Mouse (Mus musculus): ENCODE results near the gene Gm6034. TPM values are rescaled to one million over a fixed set of nuclear protein-coding genes. Genes with fewer than 3 reads are reported as not detected.

Gene Gm6034
- total and polyA plus RNA-seq, 3 experiments: 0.42 to 2.1 (median 1.1) TPM

DNA sequence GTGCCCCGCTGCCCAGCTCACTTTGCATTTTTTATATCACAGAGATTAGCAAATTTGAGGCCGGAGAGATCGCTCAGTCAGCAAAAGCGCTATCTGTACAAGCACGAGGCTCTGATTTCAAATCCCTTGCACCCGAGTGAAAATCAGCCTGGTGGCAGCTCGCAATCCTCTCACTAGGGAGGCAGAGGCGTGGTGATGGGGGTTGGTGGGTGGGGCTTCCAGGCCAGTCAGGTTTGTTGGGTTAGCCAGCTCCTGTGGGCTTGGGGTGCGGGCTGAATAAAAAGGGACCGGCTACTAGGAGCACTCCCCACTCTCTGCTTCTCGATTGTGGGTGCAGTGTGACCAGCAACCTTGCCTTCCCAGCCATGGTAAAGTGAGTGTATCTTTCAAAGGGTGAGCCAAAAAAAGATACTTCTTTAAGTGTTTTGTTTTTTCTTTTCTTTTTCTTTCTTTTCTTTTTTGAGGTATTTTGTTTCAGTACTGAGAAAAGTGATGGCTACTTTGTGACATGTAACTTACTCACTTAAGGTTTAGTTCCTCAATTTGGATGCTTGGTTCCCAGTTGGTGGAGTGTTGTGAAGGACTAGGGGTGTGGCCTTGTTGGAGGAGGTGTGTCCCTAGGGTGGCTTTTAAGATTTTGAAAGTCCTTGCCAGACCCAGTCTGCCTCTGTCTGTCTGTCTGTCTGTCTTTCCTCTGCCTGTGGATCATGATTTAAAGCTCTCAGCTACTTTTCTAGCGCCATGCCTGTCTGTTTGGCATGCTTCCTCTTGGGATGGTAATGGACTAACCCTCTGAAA is 44.8 kb upstream of the Gm6034 start (continued):
- TF ChIP-seq JUND (conservative IDR thresholded peaks at IDR 0.05; ENCODE audit: low read depth, low read length): no peak
- TF ChIP-seq MAZ (IDR thresholded peaks at IDR 0.05; ENCODE audit: low read depth, low read length): no peak
- TF ChIP-seq CHD1 (IDR thresholded peaks at IDR 0.05; ENCODE audit: low read depth, low read length): no peak
- TF ChIP-seq E2F4 (IDR thresholded peaks at IDR 0.05; ENCODE audit: insufficient replicate concordance, low read depth, low read length): 0 out of 2 replicates have a peak, but pooled peaks have one; percentile 13
- no peak for TF ChIP-seq KAT2A (IDR thresholded peaks at IDR 0.05; ENCODE audit: insufficient replicate concordance, low read length)
- peak; percentile 74 for TF ChIP-seq SIN3A (IDR thresholded peaks at IDR 0.05; ENCODE audit: low read length)
- TF ChIP-seq MAX (IDR thresholded peaks at IDR 0.05; ENCODE audit: low read length): no peak
- TF ChIP-seq PAX5 (IDR thresholded peaks at IDR 0.05; ENCODE audit: low read length): no peak
- TF ChIP-seq MAFK (IDR thresholded peaks at IDR 0.05; ENCODE audit: insufficient replicate concordance, low read length): no peak
- no peak; a peak in 1 of 4 replicates for TF ChIP-seq CTCF (conservative IDR thresholded peaks at IDR 0.05 in 1 of 2, IDR thresholded peaks at IDR 0.05 in 1 of 2; ENCODE audit: low read depth in 2 of 2, low read length in 2 of 2)
- no peak for TF ChIP-seq NRF1 (IDR thresholded peaks at IDR 0.05; ENCODE audit: low read depth, low read length)
- TF ChIP-seq USF1 (IDR thresholded peaks at IDR 0.05; ENCODE audit: low read depth, low read length): no peak
- TF ChIP-seq JUN (IDR thresholded peaks at IDR 0.05; ENCODE audit: insufficient read depth, low read depth, low read length): no peak

DNA sequence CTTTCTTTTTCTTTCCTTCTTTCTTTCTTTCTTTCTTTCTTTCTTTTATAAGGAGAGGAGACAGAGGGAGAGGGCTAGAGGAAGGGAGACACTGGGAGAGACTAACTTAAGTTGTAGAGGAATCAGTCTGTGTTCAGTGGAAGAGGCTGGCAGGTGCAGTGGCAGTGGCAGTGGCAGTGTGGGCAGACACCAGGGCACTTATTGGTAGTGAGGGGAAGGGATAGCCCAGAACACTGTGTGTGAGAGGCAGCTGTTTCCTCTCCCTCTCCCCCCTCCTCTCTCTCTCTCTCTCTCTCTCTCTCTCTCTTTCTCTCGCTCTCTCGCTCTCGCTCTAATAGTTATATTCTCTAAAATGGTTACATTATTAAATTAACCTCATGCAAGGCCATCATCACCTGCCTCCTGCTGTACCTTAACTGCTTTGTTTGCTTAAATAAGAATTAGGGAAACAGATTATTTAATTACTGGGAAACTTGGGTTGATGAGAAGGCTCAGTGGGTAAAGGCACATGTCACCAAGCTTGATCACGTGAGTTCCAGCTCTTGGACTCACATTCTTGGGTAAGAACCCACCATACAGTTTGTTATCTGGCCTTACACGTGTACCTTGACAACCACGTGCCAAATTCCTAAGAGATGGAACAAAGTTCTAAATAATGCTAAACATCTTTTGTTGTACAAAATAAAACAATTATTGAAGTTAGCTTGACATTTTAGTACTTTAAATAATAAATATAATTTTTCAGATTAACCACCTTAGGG is 44.0 kb upstream of the Gm6034 start:
- H3K27me3 ChIP-seq (replicated peaks): no peaks in the 10 kb centered on the region
- peaks cover 57% of the 10 kb centered on the region for H3K79me2 ChIP-seq (replicated peaks; ENCODE audit: control insufficient read depth, extremely low read depth, insufficient read depth, poor library complexity, severe bottlenecking)
- no peak overlapping the region for H3K4me2 ChIP-seq (ENCODE audit: insufficient read depth, low read depth, poor library complexity, severe bottlenecking)
- peaks cover 16% of the 10 kb centered on the region for H3K9me3 ChIP-seq (replicated peaks; ENCODE audit: low read length)
- peaks cover 7 to 35% of the 10 kb centered on the region in 2 experiments; a peak in 2 of 4 replicates for H3K4me1 ChIP-seq (ENCODE audit: control insufficient read depth in 1 of 2, insufficient read depth in 2 of 2)
- peak overlapping the region; percentile 95 for H3K27ac ChIP-seq (ENCODE audit: insufficient read depth, low read depth)
- peak; percentile 45 for DNase-seq (ENCODE audit: extremely low read depth)
- H3K9ac ChIP-seq (ENCODE audit: insufficient read depth, low read depth): peak overlapping the region; percentile 94
- dilution Hi-C loops (cut with MboI; ENCODE audit: extremely low pct_ligation_motif_present, extremely low pct_unique_long_range_greater_than_20kb, low sequenced_read_pairs): no loop called here
- TF ChIP-seq ZNF384 (IDR thresholded peaks at IDR 0.05; ENCODE audit: low read depth, low read length) (no peak), MYC (IDR thresholded peaks at IDR 0.05; ENCODE audit: low read depth, low read length) (peak; percentile 88; the same call in 1 of the 2 replicates), CHD1 (IDR thresholded peaks at IDR 0.05; ENCODE audit: low read depth, low read length) (0 out of 2 replicates have a peak, but pooled peaks have one; percentile 19), MXI1 (IDR thresholded peaks at IDR 0.05; ENCODE audit: low read depth, low read length) (peak; percentile 74), MAX (IDR thresholded peaks at IDR 0.05; ENCODE audit: low read length) (peak; percentile 76), POLR2A (IDR thresholded peaks at IDR 0.05; ENCODE audit: low read depth, low read length) (0 out of 2 replicates have a peak, but pooled peaks have one; percentile 13)
- in situ Hi-C loops (cut with MboI; ENCODE audit: low pct_ligation_motif_present, low pct_unique_long_range_greater_than_20kb, low sequenced_read_pairs): no loop called here
- peak overlapping the region; percentile 62 to 73 (median 71) for H3K4me3 ChIP-seq (replicated peaks in 1 of 3; ENCODE audit: low read depth in 2 of 3, low read length in 2 of 3, poor library complexity in 1 of 3)
- H3K36me3 ChIP-seq (replicated peaks in 1 of 2; ENCODE audit: control insufficient read depth in 1 of 2, insufficient read depth in 1 of 2, low read length in 1 of 2): peaks cover 8 to 17% of the 10 kb centered on the region in 2 experiments
